Mouse (Mus musculus) ES-Bruce4 (cell line): Measurements from ENCODE around the gene Shq1.

Experiments used
- CTCF ChIP-seq: IDR thresholded peaks from one replicate; pipeline ENCODE4 v1.8.1; 2011; ENCODE audit warnings: low read depth, low read length
- POLR2A ChIP-seq: IDR thresholded peaks from one replicate; pipeline ENCODE4 v1.8.1; 2011; ENCODE audit warnings: low read length; ENCODE audit not compliant: insufficient read depth

GRCm38 (mm10) chr6:100706861-100707260 lies 35.9 kb upstream of the Shq1 start:
- TF ChIP-seq CTCF (no peak), POLR2A (no peak)
